Mouse (Mus musculus): ENCODE data around the gene Gnaq.

DNA sequence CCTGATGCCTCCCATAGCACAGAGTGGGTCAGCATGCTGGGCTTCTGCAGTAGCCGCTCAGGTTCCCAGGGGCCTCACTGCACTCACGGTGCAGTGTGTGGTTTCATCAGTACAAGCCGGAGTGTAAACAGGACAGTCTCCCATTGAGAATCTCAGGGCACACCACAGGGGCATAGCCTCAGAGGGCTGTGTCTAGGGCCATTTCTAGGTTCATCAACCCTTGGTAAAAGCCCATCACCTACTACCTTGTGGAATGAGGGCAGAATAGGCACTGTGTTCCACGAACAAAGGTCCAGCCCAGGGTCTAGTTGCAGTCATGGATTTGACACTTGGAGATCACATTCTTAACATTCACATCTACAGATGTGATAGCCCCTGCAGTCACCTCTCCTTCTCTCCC is 105.4 kb downstream of the Gnaq start:
- TF ChIP-seq CTCF (IDR thresholded peaks at IDR 0.05; ENCODE audit: control insufficient read depth, insufficient read depth, low read length) (no peak), POLR2A (IDR thresholded peaks at IDR 0.05; ENCODE audit: borderline replicate concordance, control insufficient read depth, low read depth, low read length) (no peak)
